Mouse (Mus musculus): ENCODE measurements around the gene Rhobtb1. TPM values are rescaled to one million over a fixed set of nuclear protein-coding genes. Genes with fewer than 3 reads are reported as not detected.

Rhobtb1 gene
- polyA plus RNA-seq, 1 experiment from 2014 or later: 17.4 TPM

DNA sequence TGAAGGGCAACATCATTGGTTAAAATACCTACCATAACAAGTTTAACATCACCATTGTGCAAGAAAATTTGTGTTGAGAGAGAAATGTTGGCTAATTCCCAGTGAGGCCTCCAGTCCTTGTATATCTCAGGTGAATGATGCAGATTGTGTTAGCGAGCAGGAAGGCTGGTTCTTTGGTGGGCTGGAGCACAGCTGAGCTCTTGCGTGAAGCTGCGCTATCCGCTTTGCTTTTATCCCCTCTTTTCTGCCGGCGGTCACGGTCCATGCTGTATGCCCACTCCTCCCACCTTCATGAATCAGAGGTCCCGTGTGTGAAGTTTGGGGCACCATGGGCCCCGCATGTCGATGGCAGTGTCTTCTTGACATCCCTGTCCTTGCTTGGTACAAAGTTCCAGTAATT lies 58.8 kb downstream of the Rhobtb1 start:
- Histone ChIP-seq H3K9me3 (ENCODE audit: control insufficient read depth, low read length) (no peaks in the 10 kb centered on the region), H3K4me3 (ENCODE audit: low read depth, low read length) (no peak overlapping the region), H3K36me3 (ENCODE audit: control insufficient read depth, insufficient read depth, low read length) (0 out of 2 replicates have a peak, but pooled peaks cover 3% of the 10 kb centered on the region), H3K27ac (ENCODE audit: low read depth, low read length) (no peak overlapping the region), H3K9ac (ENCODE audit: low read depth, low read length) (no peak overlapping the region), H3K4me2 (no peak overlapping the region), H3K4me1 (replicated peaks; ENCODE audit: control insufficient read depth, insufficient read depth, low read length) (peaks cover 15% of the 10 kb centered on the region), H3K27me3 (replicated peaks; ENCODE audit: control insufficient read depth, insufficient read depth, low read length) (no peaks in the 10 kb centered on the region)
- WGBS: 92% methylated on average over 10 of the region's 10 CpGs
- ATAC-seq (replicated peaks; ENCODE audit: low FRiP score) (no peak), DNase-seq (ENCODE audit: low spot score) (no peak)

DNA sequence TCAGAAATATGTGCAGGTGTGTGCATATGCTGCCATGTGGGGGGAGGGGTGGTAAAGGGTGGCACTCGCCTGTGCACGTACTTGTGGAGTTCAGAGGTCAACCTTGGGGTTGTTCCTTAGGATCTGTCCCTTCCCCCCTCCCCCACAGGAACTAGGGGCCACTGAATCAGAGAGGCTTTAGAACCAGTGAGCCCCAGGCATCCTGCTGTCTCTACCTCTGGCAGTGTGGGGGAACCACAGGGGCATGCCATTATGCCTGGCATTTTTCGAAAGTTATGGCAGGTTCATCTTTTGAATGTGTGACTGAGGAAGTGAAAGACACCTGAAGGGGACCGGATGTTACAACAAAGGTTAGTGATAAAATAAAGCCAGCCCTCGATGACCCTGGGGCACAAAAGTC lies 59.4 kb downstream of the Rhobtb1 start:
- H3K27ac ChIP-seq (ENCODE audit: low read depth, low read length): no peak overlapping the region
- no peak overlapping the region for H3K4me2 ChIP-seq
- H3K4me1 ChIP-seq (replicated peaks; ENCODE audit: control insufficient read depth, insufficient read depth, low read length): peaks cover 15% of the 10 kb centered on the region
- no peak for ATAC-seq (replicated peaks; ENCODE audit: low FRiP score)
- DNase-seq (ENCODE audit: low spot score): no peak
- 73% methylated on average over 5 of the region's 5 CpGs for WGBS
- H3K36me3 ChIP-seq (ENCODE audit: control insufficient read depth, insufficient read depth, low read length): 0 out of 2 replicates have a peak, but pooled peaks cover 3% of the 10 kb centered on the region
- no peak overlapping the region for H3K9ac ChIP-seq (ENCODE audit: low read depth, low read length)
- no peaks in the 10 kb centered on the region for H3K27me3 ChIP-seq (replicated peaks; ENCODE audit: control insufficient read depth, insufficient read depth, low read length)
- H3K4me3 ChIP-seq (ENCODE audit: low read depth, low read length): no peak overlapping the region
- no peaks in the 10 kb centered on the region for H3K9me3 ChIP-seq (ENCODE audit: control insufficient read depth, low read length)

DNA sequence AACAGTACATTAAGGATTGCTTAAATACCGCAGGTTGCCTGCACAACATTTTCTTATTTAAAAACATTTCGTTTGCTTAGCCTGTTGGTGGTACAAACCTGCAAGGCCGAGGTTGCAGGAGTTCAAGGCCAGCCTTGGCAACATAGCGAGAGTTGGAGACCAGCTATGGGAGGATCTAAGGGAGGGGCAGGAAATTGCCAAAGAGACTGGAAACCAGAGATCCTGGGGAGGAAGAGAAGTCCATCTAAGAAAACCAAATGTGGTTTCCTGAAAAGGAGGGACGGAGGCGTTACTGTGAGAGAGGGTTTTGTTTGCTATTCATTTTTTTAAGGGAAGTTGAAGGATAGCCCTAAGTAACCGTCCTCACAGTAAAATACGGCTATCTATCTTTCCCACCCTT lies 60.3 kb downstream of the Rhobtb1 start:
- no peak for ATAC-seq (replicated peaks; ENCODE audit: low FRiP score)
- WGBS: 24% methylated on average over 8 of the region's 8 CpGs

DNA sequence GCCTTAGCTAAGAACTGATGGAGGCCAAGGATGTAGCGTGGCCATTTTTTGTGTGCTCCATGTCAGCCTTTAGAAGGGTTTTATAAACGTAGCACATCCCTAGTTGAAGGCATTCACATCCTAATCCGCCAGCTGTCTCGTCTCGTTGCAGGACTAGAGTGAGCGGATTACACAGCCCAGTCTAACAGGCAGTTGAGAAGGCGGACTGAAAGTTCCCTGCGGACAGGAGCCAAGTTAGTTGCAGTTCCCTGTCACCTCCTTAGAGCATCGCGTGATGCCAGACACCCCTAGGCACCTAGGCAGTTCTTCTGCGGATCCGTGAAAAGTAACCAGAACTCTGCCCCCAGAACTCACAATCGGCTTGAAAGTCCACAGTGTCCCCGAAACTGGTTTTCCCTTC lies 60.7 kb downstream of the Rhobtb1 start:
- 3% methylated on average over 14 of the region's 14 CpGs for WGBS
- peak overlapping the region; percentile 79 for H3K9ac ChIP-seq (ENCODE audit: low read depth, low read length)
- H3K4me2 ChIP-seq: peak overlapping the region; percentile 93
- peaks cover 15% of the 10 kb centered on the region for H3K4me1 ChIP-seq (replicated peaks; ENCODE audit: control insufficient read depth, insufficient read depth, low read length)
- peak; percentile 57 for DNase-seq (ENCODE audit: low spot score)
- ATAC-seq (replicated peaks; ENCODE audit: low FRiP score): no peak
- H3K4me3 ChIP-seq (ENCODE audit: low read depth, low read length): peak overlapping the region; percentile 74
- H3K27ac ChIP-seq (ENCODE audit: low read depth, low read length): peak overlapping the region; percentile 92
- no peaks in the 10 kb centered on the region for H3K27me3 ChIP-seq (replicated peaks; ENCODE audit: control insufficient read depth, insufficient read depth, low read length)
- H3K36me3 ChIP-seq (ENCODE audit: control insufficient read depth, insufficient read depth, low read length): 0 out of 2 replicates have a peak, but pooled peaks cover 7% of the 10 kb centered on the region
- no peaks in the 10 kb centered on the region for H3K9me3 ChIP-seq (ENCODE audit: control insufficient read depth, low read length)

More for the DNA sequence above, 60.3 kb downstream of the Rhobtb1 start:
- no peaks in the 10 kb centered on the region for H3K9me3 ChIP-seq (ENCODE audit: control insufficient read depth, low read length)
- H3K27ac ChIP-seq (ENCODE audit: low read depth, low read length): peak overlapping the region; percentile 92
- H3K4me1 ChIP-seq (replicated peaks; ENCODE audit: control insufficient read depth, insufficient read depth, low read length): peaks cover 15% of the 10 kb centered on the region
- H3K36me3 ChIP-seq (ENCODE audit: control insufficient read depth, insufficient read depth, low read length): 0 out of 2 replicates have a peak, but pooled peaks cover 6% of the 10 kb centered on the region
- H3K9ac ChIP-seq (ENCODE audit: low read depth, low read length): peak overlapping the region; percentile 79
- H3K27me3 ChIP-seq (replicated peaks; ENCODE audit: control insufficient read depth, insufficient read depth, low read length): no peaks in the 10 kb centered on the region
- peak overlapping the region; percentile 93 for H3K4me2 ChIP-seq
- DNase-seq (ENCODE audit: low spot score): no peak
- peak overlapping the region; percentile 74 for H3K4me3 ChIP-seq (ENCODE audit: low read depth, low read length)

DNA sequence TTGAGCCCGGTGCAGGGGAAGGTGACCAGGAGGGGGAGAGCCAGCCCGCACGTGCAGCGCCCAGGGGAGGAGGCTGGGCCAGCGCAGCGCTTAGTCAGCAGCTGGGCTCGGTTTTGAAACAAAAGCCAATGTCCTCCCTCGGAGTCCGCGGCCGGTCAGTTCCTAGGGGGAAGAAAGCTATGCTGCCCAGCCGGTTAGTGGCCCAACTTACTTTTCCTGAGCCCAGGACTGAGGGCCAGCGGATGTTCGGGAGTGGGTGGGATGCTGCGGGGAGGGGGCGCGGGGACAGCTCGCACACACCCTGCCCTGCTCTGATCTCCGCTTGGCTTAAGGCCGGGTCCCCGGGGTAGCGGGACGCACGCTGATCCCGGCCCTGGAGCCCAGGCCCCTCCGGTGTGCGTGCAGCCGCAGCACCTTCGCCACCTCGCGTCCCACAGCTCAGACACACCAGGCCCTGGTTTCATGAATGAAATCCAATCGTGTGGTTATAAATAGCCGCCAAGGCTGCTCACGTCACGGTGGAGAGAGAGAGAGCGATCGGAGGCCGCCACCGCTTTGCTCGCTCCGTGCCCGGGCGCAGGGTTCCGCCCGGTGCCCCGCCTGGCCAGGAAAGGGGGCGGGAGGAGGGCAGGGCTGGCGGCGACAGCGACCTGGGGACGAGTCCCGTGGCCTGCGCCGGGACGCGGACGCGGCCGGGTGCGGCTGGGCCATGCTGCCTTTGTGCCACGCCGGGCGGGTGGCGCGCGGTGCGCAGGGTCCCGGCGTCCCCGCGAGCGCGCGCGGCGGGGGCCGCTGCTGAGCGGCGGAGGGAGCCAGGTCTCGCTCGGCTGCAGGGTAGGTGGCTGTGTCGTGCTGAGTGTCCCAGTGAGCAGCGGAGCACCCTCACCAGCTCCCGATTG lies 61.6 kb downstream of the Rhobtb1 start, which contains the start of gene A930033H14Rik:
Gene A930033H14Rik (minus strand): TSS at position 557 of the 899 bp plus-strand sequence.
- under 1% methylated on average over 80 of the region's 84 CpGs for WGBS
- Histone ChIP-seq H3K4me3 (ENCODE audit: low read depth, low read length) (peak within 1 kb of the TSS; percentile 74), H3K4me2 (peak within 1 kb of the TSS; percentile 93), H3K27me3 (replicated peaks; ENCODE audit: control insufficient read depth, insufficient read depth, low read length) (no peaks in the 10 kb centered on the region), H3K27ac (ENCODE audit: low read depth, low read length) (peak within 1 kb of the TSS; percentile 92), H3K4me1 (replicated peaks; ENCODE audit: control insufficient read depth, insufficient read depth, low read length) (peaks cover 15% of the 10 kb centered on the region), H3K36me3 (ENCODE audit: control insufficient read depth, insufficient read depth, low read length) (0 out of 2 replicates have a peak, but pooled peaks cover 7% of the 10 kb centered on the region), H3K9me3 (ENCODE audit: control insufficient read depth, low read length) (no peaks in the 10 kb centered on the region), H3K9ac (ENCODE audit: low read depth, low read length) (peak within 1 kb of the TSS; percentile 79)
- ATAC-seq (replicated peaks; ENCODE audit: low FRiP score) (peak; percentile 82), DNase-seq (ENCODE audit: low spot score) (peak; percentile 84)

DNA sequence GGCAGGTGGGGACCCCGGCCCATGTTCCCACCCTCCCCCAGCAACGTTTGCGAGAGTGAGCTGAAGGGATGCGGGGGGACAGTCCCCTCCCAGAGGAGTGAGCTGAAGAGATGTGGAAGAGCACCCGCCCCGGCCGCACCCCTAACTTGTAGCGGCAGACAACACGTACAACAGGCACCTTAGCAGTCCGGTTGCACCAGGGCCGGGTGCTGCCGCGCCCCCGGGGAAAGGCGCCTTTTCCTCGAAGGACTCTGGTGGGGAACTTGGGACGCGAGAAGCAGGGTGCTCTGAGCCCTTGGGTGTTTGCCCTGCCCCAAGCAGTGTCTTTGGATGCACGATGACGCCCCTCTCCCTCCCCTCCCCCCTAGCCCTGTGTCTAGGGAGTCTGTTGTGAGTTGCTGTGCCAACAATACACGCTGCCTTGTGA lies 62.2 kb downstream of the Rhobtb1 start:
- peak overlapping the region; percentile 74 for H3K4me3 ChIP-seq (ENCODE audit: low read depth, low read length)
- no peaks in the 10 kb centered on the region for H3K27me3 ChIP-seq (replicated peaks; ENCODE audit: control insufficient read depth, insufficient read depth, low read length)
- H3K9me3 ChIP-seq (ENCODE audit: control insufficient read depth, low read length): no peaks in the 10 kb centered on the region
- peak overlapping the region; percentile 93 for H3K4me2 ChIP-seq
- 0 out of 2 replicates have a peak, but pooled peaks cover 7% of the 10 kb centered on the region for H3K36me3 ChIP-seq (ENCODE audit: control insufficient read depth, insufficient read depth, low read length)
- peak overlapping the region; percentile 92 for H3K27ac ChIP-seq (ENCODE audit: low read depth, low read length)
- 2% methylated on average over 21 of the region's 21 CpGs for WGBS
- DNase-seq (ENCODE audit: low spot score): no peak
- H3K4me1 ChIP-seq (replicated peaks; ENCODE audit: control insufficient read depth, insufficient read depth, low read length): peaks cover 16% of the 10 kb centered on the region
- ATAC-seq (replicated peaks; ENCODE audit: low FRiP score): peak; percentile 57
- H3K9ac ChIP-seq (ENCODE audit: low read depth, low read length): peak overlapping the region; percentile 79

DNA sequence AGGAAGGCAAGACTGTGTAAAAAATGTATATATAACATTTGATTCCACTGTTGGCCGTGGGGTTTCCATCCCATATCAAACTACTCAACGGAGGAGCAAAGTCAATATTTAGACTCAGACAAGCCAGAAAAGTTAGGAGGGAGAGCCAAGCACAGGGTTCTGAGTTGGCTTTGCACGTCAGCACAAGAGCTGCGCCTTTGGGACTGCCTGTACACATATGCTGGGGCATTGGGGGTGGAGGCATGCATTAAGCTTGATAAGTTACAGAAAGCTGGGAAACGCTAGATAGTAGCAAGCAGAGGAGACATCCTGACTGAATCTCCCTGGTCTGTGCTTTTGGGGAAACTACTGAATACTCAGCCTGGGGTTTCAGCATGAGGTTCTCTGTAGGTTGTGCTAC lies 62.8 kb downstream of the Rhobtb1 start:
- peak overlapping the region; percentile 92 for H3K27ac ChIP-seq (ENCODE audit: low read depth, low read length)
- DNase-seq (ENCODE audit: low spot score): peak; percentile 43
- ATAC-seq (replicated peaks; ENCODE audit: low FRiP score): peak; percentile 55; the same call in 1 of the 2 replicates
- peaks cover 22% of the 10 kb centered on the region for H3K4me1 ChIP-seq (replicated peaks; ENCODE audit: control insufficient read depth, insufficient read depth, low read length)
- H3K36me3 ChIP-seq (ENCODE audit: control insufficient read depth, insufficient read depth, low read length): 0 out of 2 replicates have a peak, but pooled peaks cover 7% of the 10 kb centered on the region
- H3K4me2 ChIP-seq: peak overlapping the region; percentile 93
- WGBS: 16% methylated on average over 5 of the region's 5 CpGs
- peak overlapping the region; percentile 74 for H3K4me3 ChIP-seq (ENCODE audit: low read depth, low read length)
- H3K9me3 ChIP-seq (ENCODE audit: control insufficient read depth, low read length): no peaks in the 10 kb centered on the region
- H3K27me3 ChIP-seq (replicated peaks; ENCODE audit: control insufficient read depth, insufficient read depth, low read length): no peaks in the 10 kb centered on the region
- peak overlapping the region; percentile 79 for H3K9ac ChIP-seq (ENCODE audit: low read depth, low read length)

DNA sequence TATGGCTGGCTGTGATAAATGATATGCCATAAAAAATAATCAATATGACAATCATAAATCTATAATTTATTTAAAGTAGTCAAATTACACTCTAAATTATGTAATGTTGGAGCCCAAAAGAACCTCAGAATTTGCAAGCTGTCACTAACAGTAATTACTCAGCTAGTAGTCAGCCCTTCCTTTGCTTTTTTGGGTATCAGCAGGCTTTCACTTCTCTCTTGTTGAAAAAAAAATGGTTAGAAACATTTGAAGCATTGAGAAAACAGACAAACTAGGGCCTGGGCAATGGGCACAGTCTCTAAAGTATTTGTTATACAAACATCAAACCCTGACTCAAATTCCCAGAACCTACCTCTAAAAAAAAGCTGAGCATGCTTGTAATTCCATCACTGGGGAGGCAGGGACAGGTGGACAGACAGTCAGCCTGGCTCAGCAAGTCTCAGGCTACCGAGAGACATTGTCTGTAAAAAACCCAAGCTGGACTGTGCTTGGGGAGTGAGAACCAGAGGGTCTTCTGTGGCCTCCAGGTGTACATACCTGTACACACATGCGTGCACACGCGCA lies 66.0 kb downstream of the Rhobtb1 start:
- ATAC-seq (replicated peaks; ENCODE audit: low FRiP score): no peak
- no peaks in the 10 kb centered on the region for H3K27me3 ChIP-seq (replicated peaks; ENCODE audit: control insufficient read depth, insufficient read depth, low read length)
- H3K4me2 ChIP-seq: no peak overlapping the region
- no peak overlapping the region for H3K9ac ChIP-seq (ENCODE audit: low read depth, low read length)
- DNase-seq (ENCODE audit: low spot score): no peak
- peaks cover 22% of the 10 kb centered on the region for H3K4me1 ChIP-seq (replicated peaks; ENCODE audit: control insufficient read depth, insufficient read depth, low read length)
- H3K4me3 ChIP-seq (ENCODE audit: low read depth, low read length): no peak overlapping the region
- H3K9me3 ChIP-seq (ENCODE audit: control insufficient read depth, low read length): no peaks in the 10 kb centered on the region
- 0 out of 2 replicates have a peak, but pooled peaks cover 4% of the 10 kb centered on the region for H3K36me3 ChIP-seq (ENCODE audit: control insufficient read depth, insufficient read depth, low read length)
- 82% methylated on average over 4 of the region's 4 CpGs for WGBS
- H3K27ac ChIP-seq (ENCODE audit: low read depth, low read length): no peak overlapping the region
